Mouse (Mus musculus) right cerebral cortex, postnatal 10 days (tissue): ENCODE measurements around the gene Birc6.
"Not testable (repeated sequence)": the region's sequence is repeated elsewhere in the genome, so short reads cannot be mapped to it uniquely, and the experiment has no call there.

Experiments
- DNase-seq, 2 experiments: peaks; one replicate each; pipeline ENCODE4 v3.0.0; 2021; ENCODE audit warnings: low spot score in 2 of 2

Gene Birc6

DNA sequence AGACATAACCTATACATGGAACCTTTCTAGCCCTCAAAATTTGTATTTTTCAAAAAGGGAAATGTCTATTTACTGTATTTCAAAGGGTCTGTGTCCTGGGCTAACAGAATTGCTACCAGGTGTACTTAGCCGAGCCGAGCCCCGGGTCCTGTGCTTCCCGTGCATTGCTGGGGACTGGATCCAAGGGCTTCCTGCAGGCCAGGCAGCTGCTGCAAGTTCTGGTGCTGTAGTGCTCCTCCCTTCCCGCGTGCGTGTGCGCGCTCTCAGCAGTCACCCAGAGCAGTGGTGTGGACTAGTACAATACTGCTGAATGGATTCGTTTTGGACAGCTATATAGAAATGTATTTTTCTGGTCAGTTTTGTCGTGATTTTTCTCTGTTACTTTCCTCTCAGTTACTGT is 31.8 kb downstream of the Birc6 start:
- no peak for DNase-seq

DNA sequence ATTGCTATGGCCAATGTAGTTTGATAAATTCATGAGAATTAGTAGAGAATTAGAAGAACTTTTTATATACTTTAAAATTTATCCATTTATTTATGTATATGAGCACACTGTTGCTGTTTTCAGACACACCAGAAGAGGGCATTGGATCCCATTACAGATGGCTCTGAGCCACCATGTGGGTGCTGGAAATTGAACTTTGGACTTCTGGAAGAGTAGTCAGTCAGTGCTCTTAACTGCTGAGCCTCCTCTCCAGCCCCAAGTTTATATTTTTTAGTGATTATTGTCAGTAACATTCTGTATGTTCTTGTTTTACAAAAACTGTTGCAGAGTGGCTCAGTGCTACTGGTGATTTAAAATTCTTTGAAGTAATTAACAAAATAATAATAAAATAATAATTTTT is 36.1 kb downstream of the Birc6 start:
- no peak for DNase-seq

DNA sequence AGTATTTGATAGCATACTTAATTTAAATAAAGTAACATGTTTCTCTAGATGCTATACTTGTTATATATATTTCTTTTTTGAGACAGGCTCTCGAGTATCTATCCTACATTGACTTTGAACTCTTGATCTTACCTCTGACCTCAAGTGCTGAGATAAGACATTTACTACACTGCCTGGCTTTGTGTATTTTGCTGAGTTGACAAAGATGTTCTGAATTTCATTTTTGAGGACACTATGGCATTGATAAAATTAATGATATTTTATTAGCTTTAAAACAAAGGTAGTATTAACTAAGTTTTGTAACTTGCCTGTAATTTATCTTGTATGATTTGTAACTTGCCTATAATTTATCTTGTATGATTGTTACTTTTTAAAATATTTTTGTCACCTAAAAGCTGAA is 41.1 kb downstream of the Birc6 start:
- no peak for DNase-seq

DNA sequence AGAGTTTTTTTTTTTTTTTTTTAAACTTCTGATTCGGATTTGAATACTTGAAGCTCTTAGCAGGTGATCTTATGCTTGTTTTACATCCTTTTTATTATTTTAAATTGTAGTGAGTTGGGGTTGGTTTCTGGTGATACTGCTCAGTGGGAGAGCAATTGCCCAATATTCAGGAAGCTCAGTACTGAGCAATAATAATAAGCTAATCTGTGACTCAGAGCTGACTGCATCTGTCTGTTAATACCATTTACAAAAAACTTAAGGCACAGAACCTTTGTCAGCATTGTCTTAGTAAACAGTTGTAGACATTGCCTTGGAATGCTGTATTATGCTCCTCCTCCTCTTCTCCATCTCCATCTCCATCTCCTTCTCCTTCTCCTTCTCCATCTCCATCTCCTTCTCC is 42.5 kb downstream of the Birc6 start:
- DNase-seq, result no peak

DNA sequence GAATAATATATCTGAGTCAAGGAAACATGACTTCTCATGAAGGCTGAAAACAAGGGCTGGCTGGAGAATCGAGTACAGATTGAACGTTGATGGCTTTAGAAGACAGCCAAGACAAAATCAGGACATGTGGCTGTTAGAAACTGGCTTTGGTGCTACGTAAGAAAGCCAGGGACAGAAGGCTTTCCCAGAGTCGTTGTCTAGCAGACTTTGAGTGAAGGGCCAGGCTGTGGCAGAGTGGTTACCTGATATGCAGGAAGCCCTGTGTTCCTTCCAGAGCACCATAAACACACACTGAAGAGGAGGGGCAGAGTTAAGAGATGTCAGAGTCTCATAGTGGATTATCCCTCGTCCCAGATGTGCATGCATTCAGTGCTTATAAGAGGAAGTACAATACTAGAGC is 49.1 kb downstream of the Birc6 start:
- DNase-seq, result no peak

DNA sequence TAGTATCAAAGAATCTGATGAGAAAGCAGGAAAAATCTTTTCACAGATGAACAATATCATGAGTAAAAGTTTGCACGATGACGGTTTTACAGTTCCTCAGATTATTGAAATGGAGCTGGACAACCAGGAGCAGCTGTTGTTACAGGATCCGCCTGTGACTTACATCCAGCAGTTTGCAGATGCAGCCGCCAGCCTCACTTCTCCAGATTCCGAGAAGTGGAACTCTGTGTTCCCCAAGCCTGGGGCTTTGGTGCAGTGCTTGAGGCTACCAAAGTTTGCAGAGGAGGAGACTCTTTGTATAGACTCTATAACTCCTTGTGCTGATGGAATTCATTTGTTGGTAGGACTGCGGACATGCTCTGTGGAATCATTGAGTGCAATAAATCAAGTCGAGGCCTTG is 51.5 kb downstream of the Birc6 start:
- DNase-seq, result no peak

DNA sequence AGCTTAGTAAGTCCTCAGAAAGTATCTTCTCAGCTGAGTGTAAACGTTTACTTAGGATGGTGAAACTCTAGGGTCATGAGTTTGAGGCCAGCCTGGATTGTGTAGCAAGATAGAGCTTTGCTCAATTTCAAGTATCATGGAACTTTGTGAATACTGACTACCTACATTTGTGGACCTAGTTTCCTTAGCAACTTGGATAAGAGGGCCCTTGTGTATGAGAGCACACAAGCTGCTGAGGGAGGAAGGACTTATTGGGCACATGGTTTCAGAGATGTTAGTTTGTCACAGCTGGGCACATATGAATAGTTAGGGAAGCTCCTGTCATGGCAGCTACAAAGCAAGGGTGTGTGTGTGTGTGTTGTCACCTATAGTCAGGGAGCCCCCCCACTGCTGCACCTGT is 52.6 kb downstream of the Birc6 start:
- no peak for DNase-seq

DNA sequence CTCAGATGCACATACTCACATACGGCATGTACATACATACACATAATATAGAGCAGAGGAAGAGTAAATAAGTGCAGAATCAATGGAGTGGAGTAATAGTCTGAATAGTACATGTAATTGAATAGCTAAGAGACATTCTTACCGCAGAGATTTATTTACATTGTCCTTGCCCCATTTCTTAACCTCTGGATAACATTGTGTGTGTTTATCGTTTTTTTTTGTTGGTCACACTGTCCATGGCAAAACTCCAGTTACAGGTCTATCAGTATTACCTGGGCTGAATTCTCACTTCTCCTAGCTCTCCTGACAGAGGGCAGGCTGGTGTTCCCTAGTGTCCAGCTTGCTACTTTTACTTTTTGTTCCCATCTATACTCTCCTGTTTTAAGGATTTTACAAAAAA is 58.7 kb downstream of the Birc6 start:
- no peak for DNase-seq

DNA sequence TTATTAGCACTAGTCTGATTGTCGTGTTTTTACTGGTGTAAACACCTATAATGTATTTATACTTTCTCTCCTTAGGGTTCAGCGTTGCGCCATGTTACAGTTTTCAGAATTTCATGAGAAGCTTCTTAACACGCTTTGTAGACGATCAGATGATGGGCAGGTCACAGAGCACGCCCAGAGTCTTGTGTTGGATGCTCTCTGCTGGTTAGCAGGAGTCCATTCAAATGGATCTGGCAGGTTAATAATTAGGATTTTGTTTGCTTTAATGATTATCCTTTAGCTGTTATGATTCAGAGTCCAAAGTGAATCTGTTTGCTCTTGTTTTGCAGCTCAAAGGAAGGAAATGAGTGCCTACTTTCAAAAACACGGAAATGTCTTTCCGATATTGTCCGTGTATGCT is 70.8 kb downstream of the Birc6 start:
- no peak for DNase-seq

DNA sequence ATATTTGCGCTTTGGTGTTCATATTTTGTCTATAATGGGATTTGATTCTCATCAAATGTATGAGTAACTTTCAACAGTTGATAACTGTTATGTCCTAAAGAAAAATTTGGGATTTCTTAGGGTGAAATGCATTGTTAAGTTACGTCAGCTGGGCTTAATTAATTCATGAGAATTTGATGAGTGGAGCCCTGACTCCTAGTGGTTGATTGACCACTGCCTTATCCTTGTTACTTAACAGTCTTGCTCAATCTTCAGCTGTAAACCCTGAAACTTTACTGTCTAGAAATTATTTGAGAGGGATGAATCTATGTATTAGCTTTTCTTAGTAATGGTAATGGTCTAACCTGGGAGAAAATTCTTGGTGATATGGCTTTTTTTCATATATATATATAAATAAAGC is 71.3 kb downstream of the Birc6 start:
- no peak for DNase-seq

DNA sequence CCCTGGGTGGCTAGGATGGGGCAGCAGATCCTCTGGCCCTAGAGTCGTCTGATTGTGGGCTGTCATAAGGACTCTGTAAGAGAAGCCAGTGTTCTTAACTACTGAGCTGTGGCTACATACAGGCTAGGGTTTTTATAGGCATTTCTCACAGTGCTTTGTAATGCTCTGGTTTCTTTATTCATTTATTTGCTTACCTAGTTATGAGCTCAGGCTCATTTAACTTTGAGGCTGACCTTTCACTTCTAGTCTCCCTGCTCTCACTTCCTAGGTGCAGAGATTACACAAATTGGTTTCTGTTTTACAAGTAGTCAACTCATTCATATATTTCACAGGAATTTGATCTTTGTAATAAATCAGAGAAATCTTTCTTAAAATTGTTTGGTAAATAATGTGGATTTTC is 73.1 kb downstream of the Birc6 start:
- DNase-seq, result no peak

DNA sequence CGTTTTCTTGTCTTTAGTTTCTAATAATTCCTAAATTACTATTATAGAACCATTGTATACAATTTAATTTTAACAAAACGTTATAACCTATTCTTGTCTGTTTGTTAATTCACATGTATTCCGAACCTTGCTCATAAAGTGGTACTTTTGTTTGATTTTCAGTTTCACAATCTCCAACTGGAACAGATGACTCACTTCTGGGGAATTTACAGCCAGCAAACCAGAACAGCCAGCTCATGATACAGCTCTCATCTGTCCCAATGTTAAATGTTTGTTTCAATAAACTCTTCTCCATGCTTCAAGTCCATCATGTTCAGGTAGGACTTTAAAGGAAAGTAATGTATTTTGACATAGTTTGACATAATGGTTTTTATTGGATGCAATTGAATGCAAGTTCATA is 102.7 kb downstream of the Birc6 start:
- DNase-seq, result no peak

DNA sequence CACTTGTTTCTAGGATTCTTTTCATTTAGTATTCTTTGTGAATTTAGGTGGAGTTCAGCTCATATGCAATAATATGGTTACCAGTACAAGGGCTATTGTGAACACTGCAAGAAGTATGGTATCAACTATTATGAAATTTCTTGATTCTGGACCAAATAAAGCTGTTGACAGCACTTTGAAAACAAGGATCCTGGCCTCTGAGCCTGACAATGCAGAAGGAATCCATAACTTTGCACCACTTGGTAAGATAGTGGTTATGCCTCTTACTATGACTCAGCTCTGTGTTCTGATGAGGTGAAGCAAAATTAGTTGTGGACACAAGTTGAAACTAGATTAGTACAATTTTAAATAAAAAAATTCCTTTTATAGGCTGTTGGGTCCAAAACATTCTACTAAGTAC is 114.3 kb downstream of the Birc6 start:
- DNase-seq, result no peak

DNA sequence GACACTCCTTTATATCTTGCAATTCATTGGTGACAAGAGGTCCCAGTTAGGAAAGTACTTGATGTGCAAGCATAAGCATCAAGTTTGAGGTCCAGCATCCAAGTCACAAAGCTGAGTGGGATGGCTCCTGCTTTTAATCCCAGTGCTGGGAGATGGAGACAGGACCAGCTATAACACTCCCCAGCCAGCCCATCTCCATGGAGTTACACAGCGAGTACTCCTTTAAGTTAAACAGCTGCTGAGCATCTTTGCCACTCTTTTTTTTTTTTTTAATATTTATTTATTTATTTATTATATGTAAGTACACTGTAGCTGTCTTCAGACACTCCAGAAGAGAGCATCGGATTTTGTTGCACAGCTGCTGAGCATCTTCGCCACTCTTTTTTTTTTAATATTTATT is 130.3 kb downstream of the Birc6 start:
- DNase-seq, result no peak

DNA sequence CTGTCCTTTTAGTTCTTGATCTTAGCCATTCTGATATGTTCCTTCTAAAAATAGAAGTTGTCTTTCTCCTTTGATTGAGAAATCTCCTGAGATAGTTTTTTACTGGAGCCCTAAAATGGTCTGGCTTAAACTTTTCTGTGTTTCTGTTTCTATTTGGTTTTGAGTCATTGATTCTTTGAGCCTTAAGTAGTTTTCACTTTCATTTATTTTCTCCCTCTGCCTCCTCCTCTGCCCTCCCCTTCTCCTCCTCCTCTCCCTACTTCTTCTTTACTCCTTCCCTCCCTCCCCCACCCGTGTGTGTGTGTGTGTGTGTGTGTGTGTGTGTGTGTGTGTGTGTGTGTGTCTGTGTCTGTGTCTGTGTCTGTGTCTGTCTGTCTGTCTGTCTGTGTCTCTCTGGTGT is 139.9 kb downstream of the Birc6 start:
- DNase-seq, result no peak

DNA sequence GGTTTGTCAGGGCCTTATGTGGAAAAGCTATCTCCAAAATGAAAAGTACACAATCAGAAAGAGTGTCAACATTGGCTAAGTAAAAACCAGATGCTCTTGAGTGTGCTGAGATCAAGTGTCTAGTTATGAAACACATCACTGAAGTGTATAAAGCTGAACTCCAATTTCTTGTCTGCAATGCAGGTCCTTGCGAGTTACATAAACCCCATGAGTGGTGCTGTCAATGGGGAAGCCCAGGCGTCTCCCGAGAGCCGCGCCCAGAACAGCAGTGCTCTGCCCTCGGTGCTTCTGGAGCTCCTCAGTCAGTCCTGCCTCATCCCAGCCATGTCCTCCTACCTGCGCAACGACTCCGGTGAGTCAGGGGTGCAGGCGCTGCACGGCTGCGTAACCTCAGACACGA is 141.9 kb downstream of the Birc6 start:
- DNase-seq, result no peak

DNA sequence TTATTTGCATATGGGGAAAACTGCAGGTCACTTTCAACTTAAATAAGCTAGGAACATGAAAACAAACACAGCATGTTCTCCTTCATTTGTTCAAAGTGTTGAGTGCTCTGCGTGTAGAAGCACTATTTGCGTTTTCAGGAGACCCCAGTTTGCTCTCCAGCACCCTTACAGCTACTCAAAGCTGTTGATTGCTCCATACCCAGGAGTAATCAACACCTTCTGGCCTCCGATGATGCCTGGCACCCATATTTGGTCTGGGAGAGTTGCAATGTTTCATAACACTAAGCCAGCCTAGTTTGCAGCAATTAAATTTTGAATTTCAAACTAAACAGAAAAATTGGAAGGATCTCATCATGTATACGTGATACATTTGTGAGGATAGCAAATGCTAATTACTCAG is 144.4 kb downstream of the Birc6 start:
- no peak for DNase-seq

DNA sequence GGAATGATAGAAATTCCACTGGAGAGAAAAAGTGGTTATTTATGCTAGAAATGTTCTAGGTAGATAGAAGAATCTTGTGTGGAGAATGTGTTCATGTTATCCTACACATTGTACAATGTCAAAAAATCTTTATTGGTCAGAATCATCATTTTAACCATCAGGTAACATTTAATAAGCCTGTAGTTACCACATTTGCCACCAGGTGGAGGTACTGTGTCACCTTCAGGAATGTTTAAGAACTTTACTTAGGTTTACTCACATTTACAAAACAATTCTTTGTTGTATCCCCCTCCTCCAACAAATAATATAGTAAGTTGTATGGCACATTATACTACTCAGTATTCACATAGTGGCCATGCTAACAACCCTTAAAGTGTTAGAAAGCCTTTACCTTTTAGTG is 145.2 kb downstream of the Birc6 start:
- no peak for DNase-seq

DNA sequence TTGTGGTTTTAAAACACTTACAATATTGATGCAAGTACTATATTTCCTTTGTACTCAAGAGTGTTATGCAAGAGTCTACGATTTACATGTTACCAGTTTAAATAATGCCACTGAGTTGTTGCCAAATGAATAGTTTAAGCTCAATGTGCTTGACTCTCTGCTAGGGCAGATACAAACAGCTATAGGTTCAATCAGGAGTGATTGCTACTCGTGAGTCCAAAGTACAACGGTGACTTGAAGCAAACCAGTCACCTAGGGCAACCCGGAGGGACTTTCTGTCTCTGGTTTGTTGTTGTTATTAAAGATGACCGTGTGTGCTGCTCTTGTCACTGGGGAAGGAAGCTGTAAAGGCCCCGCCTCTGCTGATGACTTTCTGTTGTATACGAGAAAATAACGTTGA is 150.0 kb downstream of the Birc6 start:
- DNase-seq, result no peak

DNA sequence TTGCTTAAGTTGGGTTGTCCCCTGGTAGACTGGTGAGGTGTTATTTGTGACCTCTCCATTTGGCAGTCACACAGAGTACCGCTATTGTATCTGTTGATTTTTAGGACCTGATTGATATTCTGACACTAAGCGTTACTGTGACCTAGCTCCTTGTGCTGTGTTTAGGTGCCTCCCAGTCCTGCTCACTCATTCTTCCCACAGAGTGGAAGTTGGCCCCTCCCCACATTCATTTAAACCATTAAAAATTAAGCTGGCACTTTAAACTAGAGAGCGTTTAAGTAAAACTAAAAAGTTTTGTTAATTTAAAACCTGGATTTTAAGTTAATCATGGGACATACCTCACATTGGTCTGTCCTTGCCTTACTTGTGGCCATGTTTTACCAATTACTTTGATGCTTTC is 156.8 kb downstream of the Birc6 start:
- DNase-seq, result no peak

DNA sequence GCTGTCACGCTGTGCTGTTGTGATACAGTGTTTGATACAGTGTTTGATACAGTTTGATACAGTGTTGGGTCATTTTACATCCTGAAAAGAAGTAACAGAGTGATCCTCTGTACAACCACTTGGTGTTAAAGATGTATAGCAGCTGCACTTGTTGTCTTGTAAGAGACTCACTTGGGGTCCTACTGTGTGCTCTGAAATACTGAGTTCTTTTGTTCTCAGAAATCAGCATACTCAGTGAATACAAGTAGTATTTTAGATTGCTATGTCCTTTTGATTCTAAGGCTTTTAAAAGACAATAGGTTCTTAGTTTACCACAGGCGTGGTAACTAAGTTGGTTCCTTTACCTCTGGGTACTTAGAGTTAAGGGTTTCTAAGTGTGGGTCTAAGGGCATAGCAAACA is 160.5 kb downstream of the Birc6 start:
- no peak for DNase-seq

DNA sequence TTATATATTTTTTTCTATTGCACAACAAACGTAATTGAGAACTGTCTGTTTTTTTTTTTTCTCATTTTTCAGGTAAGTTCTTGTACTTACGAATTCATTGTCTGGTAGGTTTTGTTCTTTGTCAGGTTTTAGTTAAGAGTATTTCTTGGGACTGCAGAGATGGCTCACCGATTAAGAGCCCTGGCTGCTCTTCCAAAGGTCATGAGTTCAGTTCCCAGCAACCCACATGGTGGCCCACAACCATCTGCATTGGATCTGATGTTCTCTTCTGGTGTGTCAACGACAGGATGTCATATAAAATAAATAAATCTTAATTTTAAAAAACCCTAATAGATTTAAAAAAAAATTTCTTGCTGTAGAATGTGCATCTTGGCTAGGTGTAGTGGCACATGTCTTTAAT is 161.3 kb downstream of the Birc6 start:
- DNase-seq, result no peak

DNA sequence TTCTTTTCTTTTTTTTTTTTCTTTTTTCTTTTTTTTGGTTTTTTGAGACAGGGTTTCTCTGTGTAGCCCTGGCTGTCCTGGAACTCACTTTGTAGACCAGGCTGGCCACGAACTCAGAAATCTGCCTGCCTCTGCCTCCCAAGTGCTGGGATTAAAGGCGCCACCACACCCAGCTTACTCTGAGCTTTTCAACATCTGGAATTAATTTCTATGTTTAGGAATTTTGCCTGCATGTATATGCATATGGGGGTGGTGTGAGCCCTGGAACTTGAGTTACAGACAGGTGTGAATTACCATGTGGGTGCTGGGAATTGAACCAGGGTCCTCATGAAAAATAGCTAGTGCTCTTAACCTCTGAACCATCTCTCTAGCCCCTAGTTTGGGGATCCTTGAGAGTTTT is 173.6 kb downstream of the Birc6 start:
- not testable (repeated sequence) for DNase-seq

DNA sequence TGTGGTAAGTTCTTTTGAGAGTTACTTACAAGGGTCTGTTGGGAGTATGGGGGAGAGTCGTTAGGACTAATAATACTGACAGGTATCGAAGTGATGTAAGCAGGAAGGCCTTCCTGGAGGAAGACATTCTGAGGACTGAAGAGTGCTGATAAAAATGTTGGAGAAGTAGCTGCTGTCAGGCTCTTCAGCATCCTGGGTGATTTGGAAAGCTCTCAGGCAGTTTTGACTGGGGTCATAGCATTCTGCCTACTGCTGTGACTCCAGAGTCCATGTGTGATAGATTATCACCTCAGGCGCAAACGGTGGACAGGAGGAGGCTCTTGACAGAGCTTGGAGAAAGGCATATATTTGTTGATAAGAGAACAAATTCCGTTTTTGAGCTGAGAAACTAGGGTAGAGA is 177.4 kb downstream of the Birc6 start:
- no peak for DNase-seq

DNA sequence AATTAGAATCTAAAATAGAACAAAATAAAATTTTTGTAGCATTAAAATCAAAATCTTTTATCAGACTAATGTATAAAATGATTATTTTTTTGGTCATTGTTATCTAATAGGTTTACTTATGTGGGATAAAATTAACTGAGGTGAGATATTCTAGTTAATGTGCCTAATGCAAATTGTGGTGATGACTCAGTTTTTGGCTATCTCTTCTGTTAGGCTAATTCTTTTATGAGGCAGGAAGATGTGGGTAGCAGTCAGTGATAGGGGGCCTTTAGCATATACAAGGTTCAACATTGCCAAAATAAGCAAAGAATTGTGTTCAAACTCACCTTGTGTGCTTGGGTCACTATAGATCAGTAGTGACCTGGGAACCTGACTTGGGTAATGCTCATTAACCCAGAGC is 178.5 kb downstream of the Birc6 start:
- DNase-seq, result no peak
